Mouse (Mus musculus): ENCODE results near the gene Slc6a17. TPM values are rescaled to one million over a fixed set of nuclear protein-coding genes. Genes with fewer than 3 reads are reported as not detected.

The Slc6a17 gene
- polyA plus RNA-seq, 1 experiment from 2014 or later, result 9.5 TPM

GRCm38 (mm10) chr3:107496086-107496850, 21.6 kb downstream of the Slc6a17 start:
- Histone ChIP-seq H3K4me1 (peaks cover 30% of the 10 kb centered on the region), H3K9me3 (0 out of 2 replicates have a peak, but pooled peaks cover 9% of the 10 kb centered on the region), H3K4me3 (no peak overlapping the region), H3K36me3 (peaks cover 33% of the 10 kb centered on the region), H3K27ac (no peak overlapping the region), H3K9ac (no peak overlapping the region), H3K4me2 (no peak overlapping the region), H3K27me3 (no peaks in the 10 kb centered on the region)
- 75% methylated on average over 13 of the region's 13 CpGs for WGBS
- no peak for ATAC-seq (ENCODE audit: insufficient number of reproducible peaks, insufficient read depth, low FRiP score, low TSS enrichment, low read depth)

- WGBS, result 93% methylated on average over 6 of the region's 6 CpGs
- 0 out of 2 replicates have a peak, but pooled peaks cover 7% of the 10 kb centered on the region for H3K9me3 ChIP-seq
- no peak overlapping the region for H3K4me3 ChIP-seq
- no peak for ATAC-seq (ENCODE audit: insufficient number of reproducible peaks, insufficient read depth, low FRiP score, low TSS enrichment, low read depth)
- no peak overlapping the region for H3K27ac ChIP-seq
- no peak overlapping the region for H3K4me2 ChIP-seq
- H3K9ac ChIP-seq, result no peak overlapping the region
- peaks cover 32% of the 10 kb centered on the region for H3K36me3 ChIP-seq
- no peaks in the 10 kb centered on the region for H3K27me3 ChIP-seq
- H3K4me1 ChIP-seq, result peaks cover 37% of the 10 kb centered on the region
Measured at GRCm38 (mm10) chr3:107495524-107495923, 22.3 kb downstream of the Slc6a17 start.

GRCm38 (mm10) chr3:107491459-107491858, 26.4 kb downstream of the Slc6a17 start:
- ATAC-seq (ENCODE audit: insufficient number of reproducible peaks, insufficient read depth, low FRiP score, low TSS enrichment, low read depth), result peak; percentile 89
- Histone ChIP-seq H3K9ac (no peak overlapping the region; the same call in 1 of the 2 replicates), H3K4me3 (no peak overlapping the region), H3K36me3 (peaks cover 16% of the 10 kb centered on the region), H3K4me1 (peaks cover 40% of the 10 kb centered on the region), H3K4me2 (peak overlapping the region; percentile 31), H3K9me3 (no peaks in the 10 kb centered on the region), H3K27me3 (no peaks in the 10 kb centered on the region), H3K27ac (peak overlapping the region; percentile 85)
- WGBS, result 16% methylated on average over 6 of the region's 6 CpGs

DNA sequence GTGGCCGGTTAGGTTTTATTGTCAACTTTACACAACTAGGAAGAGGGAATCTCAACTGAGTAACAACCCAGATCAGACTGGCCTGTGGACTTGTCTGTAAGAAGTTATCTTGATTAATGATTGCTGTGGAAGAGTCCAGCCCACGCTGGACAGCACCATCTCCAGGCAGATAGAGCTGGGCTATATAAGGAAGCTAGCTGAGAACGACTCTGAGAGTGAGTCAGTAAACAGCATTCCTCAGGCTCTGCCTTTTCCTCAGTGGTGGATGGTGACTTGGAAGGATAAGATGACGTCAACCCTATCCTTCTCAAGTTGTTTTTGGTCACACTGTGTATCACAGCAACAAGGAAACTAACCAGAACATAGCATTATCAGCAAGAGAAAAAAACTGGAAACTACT, 29.2 kb downstream of the Slc6a17 start:
- 63% methylated on average over 4 of the region's 4 CpGs for WGBS
- H3K9me3 ChIP-seq, result no peaks in the 10 kb centered on the region

DNA sequence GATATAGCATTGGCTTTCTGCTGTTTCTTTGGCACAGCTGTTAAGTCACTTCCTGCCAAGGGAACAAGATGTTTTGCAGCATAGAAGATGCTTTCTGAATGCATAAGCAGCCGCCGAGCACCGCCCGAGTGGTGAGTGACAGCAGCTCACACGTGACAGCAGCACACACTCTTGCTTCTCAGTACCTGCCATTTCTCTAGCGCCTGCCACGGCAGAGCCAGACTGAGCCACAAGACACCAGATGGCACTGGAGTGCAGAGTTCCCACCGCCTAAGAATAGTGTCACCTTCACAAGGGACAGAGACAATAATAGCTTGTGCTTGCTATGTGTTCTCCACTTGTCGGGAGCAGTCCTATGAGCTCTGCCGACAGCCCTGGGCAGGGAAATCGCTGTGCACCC, 34.5 kb downstream of the Slc6a17 start:
- no peak overlapping the region for H3K9ac ChIP-seq
- WGBS, result 54% methylated on average over 11 of the region's 11 CpGs
- H3K27ac ChIP-seq, result no peak overlapping the region
- no peaks in the 10 kb centered on the region for H3K9me3 ChIP-seq
- H3K36me3 ChIP-seq, result no peaks in the 10 kb centered on the region
- H3K4me1 ChIP-seq, result peaks cover 9% of the 10 kb centered on the region
- no peak for ATAC-seq (ENCODE audit: insufficient number of reproducible peaks, insufficient read depth, low FRiP score, low TSS enrichment, low read depth)
- H3K4me2 ChIP-seq, result no peak overlapping the region
- no peak overlapping the region for H3K4me3 ChIP-seq
- no peaks in the 10 kb centered on the region for H3K27me3 ChIP-seq

More for the DNA sequence above, 29.2 kb downstream of the Slc6a17 start:
- Histone ChIP-seq H3K4me1 (peaks cover 39% of the 10 kb centered on the region), H3K36me3 (0 out of 2 replicates have a peak, but pooled peaks cover 8% of the 10 kb centered on the region), H3K4me2 (no peak overlapping the region), H3K9ac (no peak overlapping the region), H3K27me3 (no peaks in the 10 kb centered on the region), H3K4me3 (no peak overlapping the region), H3K27ac (no peak overlapping the region)
- ATAC-seq (ENCODE audit: insufficient number of reproducible peaks, insufficient read depth, low FRiP score, low TSS enrichment, low read depth), result no peak

GRCm38 (mm10) chr3:107480660-107481059, 37.2 kb downstream of the Slc6a17 start:
- no peak for ATAC-seq (ENCODE audit: insufficient number of reproducible peaks, insufficient read depth, low FRiP score, low TSS enrichment, low read depth)
- Histone ChIP-seq H3K4me1 (peaks cover 9% of the 10 kb centered on the region), H3K27me3 (no peaks in the 10 kb centered on the region), H3K36me3 (no peaks in the 10 kb centered on the region), H3K4me2 (no peak overlapping the region), H3K4me3 (no peak overlapping the region), H3K9ac (no peak overlapping the region), H3K9me3 (no peaks in the 10 kb centered on the region), H3K27ac (no peak overlapping the region)
- 42% methylated on average over 3 of the region's 3 CpGs for WGBS

- Histone ChIP-seq H3K27me3 (0 out of 2 replicates have a peak, but pooled peaks cover 3% of the 10 kb centered on the region), H3K4me3 (no peak overlapping the region), H3K9ac (no peak overlapping the region), H3K9me3 (no peaks in the 10 kb centered on the region), H3K4me2 (no peak overlapping the region), H3K4me1 (no peaks in the 10 kb centered on the region), H3K27ac (no peak overlapping the region), H3K36me3 (peaks cover 12% of the 10 kb centered on the region; the same call in 1 of the 2 replicates)
- 36% methylated on average over 6 of the region's 6 CpGs for WGBS
- ATAC-seq (ENCODE audit: insufficient number of reproducible peaks, insufficient read depth, low FRiP score, low TSS enrichment, low read depth), result no peak
Measured at GRCm38 (mm10) chr3:107472198-107472597, 45.6 kb downstream of the Slc6a17 start.

- WGBS, result 59% methylated on average over 4 of the region's 4 CpGs
- no peaks in the 10 kb centered on the region for H3K9me3 ChIP-seq
- no peak overlapping the region for H3K9ac ChIP-seq
- peaks cover 9% of the 10 kb centered on the region; the same call in 1 of the 2 replicates for H3K36me3 ChIP-seq
- no peak overlapping the region for H3K4me3 ChIP-seq
- H3K4me1 ChIP-seq, result no peaks in the 10 kb centered on the region
- ATAC-seq (ENCODE audit: insufficient number of reproducible peaks, insufficient read depth, low FRiP score, low TSS enrichment, low read depth), result no peak
- no peak overlapping the region for H3K27ac ChIP-seq
- no peak overlapping the region for H3K4me2 ChIP-seq
- H3K27me3 ChIP-seq, result peaks cover 17% of the 10 kb centered on the region; the same call in 1 of the 2 replicates
Measured at GRCm38 (mm10) chr3:107469059-107469458, 48.8 kb downstream of the Slc6a17 start.

DNA sequence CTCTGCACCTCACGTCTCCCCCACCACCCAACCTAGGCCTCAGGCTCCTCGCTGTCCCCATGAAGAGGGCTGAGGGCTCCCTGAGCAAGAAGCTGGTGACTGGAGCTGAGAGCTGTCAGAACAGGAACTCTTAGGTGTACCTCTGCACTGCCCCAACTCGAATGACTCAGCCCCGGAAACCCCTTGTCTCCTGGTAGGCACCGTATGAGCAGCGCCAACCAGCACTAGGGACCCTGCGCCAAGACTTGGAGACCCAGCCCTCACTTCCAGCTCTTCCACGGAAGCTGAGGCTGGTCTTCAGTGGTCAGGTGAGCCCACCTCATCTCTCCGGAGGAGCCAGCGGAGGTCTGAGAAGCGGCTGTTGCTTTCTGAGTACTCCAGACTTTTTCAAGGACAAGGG, 49.7 kb downstream of the Slc6a17 start:
- Histone ChIP-seq H3K4me1 (no peaks in the 10 kb centered on the region), H3K4me2 (no peak overlapping the region), H3K27me3 (peaks cover 23% of the 10 kb centered on the region), H3K9ac (no peak overlapping the region), H3K36me3 (peaks cover 7% of the 10 kb centered on the region; the same call in 1 of the 2 replicates), H3K9me3 (no peaks in the 10 kb centered on the region), H3K4me3 (no peak overlapping the region), H3K27ac (no peak overlapping the region)
- 84% methylated on average over 11 of the region's 11 CpGs for WGBS
- ATAC-seq (ENCODE audit: insufficient number of reproducible peaks, insufficient read depth, low FRiP score, low TSS enrichment, low read depth), result no peak

DNA sequence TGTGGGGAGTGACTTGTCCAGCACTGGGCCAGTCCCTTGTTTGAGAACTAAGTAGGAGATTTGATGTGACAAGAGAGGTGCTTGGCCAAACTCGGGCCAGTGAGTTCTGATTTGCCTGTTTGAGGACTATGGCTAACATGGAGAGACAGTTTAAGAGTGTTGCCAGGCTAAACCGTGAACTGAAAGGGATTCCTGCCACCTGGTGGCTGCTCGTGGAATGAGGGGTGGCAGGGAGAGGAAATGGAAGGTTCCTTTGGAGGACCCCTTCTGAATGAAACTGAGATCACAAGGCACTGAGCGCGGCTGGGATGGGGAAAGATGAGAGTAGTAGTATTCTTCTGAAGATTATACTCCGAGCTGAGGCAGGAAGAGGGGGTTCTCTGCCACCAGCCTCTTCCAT, 51.2 kb downstream of the Slc6a17 start:
- H3K27ac ChIP-seq, result no peak overlapping the region
- no peaks in the 10 kb centered on the region for H3K9me3 ChIP-seq
- H3K36me3 ChIP-seq, result peaks cover 6% of the 10 kb centered on the region; the same call in 1 of the 2 replicates
- 3% methylated on average over 6 of the region's 6 CpGs for WGBS
- H3K4me2 ChIP-seq, result no peak overlapping the region
- peaks cover 38% of the 10 kb centered on the region for H3K27me3 ChIP-seq
- H3K9ac ChIP-seq, result no peak overlapping the region
- no peaks in the 10 kb centered on the region for H3K4me1 ChIP-seq
- ATAC-seq (ENCODE audit: insufficient number of reproducible peaks, insufficient read depth, low FRiP score, low TSS enrichment, low read depth), result no peak
- H3K4me3 ChIP-seq, result no peak overlapping the region

DNA sequence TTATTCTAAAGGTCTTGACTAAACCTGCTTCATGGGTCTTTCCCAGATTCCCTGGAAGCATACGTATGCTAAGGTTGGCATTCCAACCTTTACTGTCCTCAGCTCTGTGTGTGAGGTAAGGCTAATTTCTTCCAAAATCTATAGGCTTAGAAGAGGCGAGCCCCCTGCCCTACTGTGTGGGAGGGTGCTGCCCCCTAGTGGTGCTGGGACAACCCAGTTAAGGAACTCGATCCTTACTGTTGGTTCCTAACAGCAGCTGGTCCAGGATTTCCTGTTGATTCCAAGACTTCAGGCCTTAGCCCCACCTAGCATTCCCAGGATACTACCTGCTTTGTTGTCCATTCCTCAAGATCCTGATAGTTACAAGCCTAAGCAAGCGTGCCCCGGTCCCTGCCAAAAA, 55.7 kb downstream of the Slc6a17 start:
- 12% methylated on average over 5 of the region's 5 CpGs for WGBS
- H3K27me3 ChIP-seq, result peaks cover 79% of the 10 kb centered on the region
- H3K27ac ChIP-seq, result no peak overlapping the region
- H3K4me1 ChIP-seq, result peaks cover 26% of the 10 kb centered on the region
- no peak overlapping the region for H3K9ac ChIP-seq
- H3K9me3 ChIP-seq, result no peaks in the 10 kb centered on the region
- no peak overlapping the region for H3K4me3 ChIP-seq
- no peak for ATAC-seq (ENCODE audit: insufficient number of reproducible peaks, insufficient read depth, low FRiP score, low TSS enrichment, low read depth)
- no peak overlapping the region for H3K4me2 ChIP-seq
- H3K36me3 ChIP-seq, result no peaks in the 10 kb centered on the region

- Histone ChIP-seq H3K4me3 (peak overlapping the region; percentile 57), H3K27ac (no peak overlapping the region), H3K27me3 (peaks cover 91% of the 10 kb centered on the region), H3K9ac (peak overlapping the region; percentile 54), H3K4me2 (peak overlapping the region; percentile 99), H3K9me3 (no peaks in the 10 kb centered on the region), H3K4me1 (peaks cover 26% of the 10 kb centered on the region), H3K36me3 (no peaks in the 10 kb centered on the region)
- no peak for ATAC-seq (ENCODE audit: insufficient number of reproducible peaks, insufficient read depth, low FRiP score, low TSS enrichment, low read depth)
- WGBS, result under 1% methylated on average over 60 of the region's 69 CpGs
Measured at GRCm38 (mm10) chr3:107459773-107460431, 57.9 kb downstream of the Slc6a17 start.
